ENCODE assay signal across 10 mouse cellular contexts in the genomic region with DNA sequence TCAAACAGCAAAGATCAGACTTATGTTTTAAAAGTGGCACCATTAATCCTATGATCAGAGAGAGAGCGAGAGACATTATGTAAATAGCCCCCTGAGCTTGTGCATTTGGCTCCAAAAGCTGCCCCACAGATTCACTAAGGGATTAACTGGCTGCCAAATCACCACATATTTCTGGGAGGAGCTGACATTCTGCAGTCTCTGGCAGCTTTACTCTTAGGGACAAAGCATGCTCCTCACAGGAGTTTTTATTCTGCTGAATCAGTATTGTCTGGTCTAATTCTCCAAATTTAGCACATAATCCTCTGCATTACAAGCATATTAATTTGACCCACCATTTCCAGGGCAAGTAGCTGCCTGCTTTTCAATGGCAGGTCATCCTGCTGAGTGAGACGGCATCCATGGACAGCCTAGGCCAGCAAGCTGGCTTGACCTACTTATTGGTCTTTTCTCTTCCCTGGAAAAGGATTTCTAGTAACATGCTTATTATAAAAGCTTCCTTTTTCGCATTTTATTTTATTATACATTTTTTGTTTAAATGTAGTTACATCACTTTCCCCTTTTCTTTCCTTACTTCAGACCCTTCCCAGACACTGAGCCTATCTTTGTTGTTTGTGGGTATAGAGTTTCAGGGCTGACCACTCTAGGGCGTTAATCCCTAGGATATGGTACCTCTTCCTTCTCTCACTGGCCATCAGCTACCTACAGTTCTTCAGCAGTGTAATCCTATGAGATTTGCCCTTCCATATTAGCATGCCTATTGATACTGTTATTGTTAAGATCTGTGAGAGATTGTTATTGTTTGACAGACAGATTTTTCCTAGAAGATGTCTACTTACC.
A peak's percentile ranks its signal among the peaks of the same experiment; 100 is the strongest.
DNase-seq lines count a peak whose midpoint lies in the region; ATAC-seq lines count a peak whose summit lies in the region.
"Had no signal": no experiment of that assay in that cellular context is flagged by ENCODE, and none has a peak within 500 bp of the region (broad histone marks: within the 10 kb centered on the region; RNA-seq: fewer than 3 reads in every experiment).

No protein-coding gene starts in this region.

- H3K36me3 ChIP-seq in forebrain, embryonic 15.5 days = no peaks in the 10 kb centered on the region
- no peaks in the 10 kb centered on the region for H3K36me3 ChIP-seq in midbrain, embryonic 14.5 days (ENCODE audit: control insufficient read depth, insufficient read depth, low read length)
- no peaks in the 10 kb centered on the region for H3K36me3 ChIP-seq in intestine, embryonic 16.5 days (ENCODE audit: control insufficient read depth, insufficient read depth, low read length)
- H3K36me3 ChIP-seq in liver, embryonic 11.5 days (ENCODE audit: control insufficient read depth, insufficient read depth, low read length) = no peaks in the 10 kb centered on the region

- H3K9me3 ChIP-seq in forebrain, embryonic 15.5 days = no peaks in the 10 kb centered on the region
- H3K9me3 ChIP-seq in midbrain, embryonic 14.5 days (ENCODE audit: control insufficient read depth, low read length) = no peaks in the 10 kb centered on the region
- no peaks in the 10 kb centered on the region for H3K9me3 ChIP-seq in intestine, embryonic 16.5 days (ENCODE audit: control insufficient read depth, low read length)
- H3K9me3 ChIP-seq in liver, embryonic 11.5 days (ENCODE audit: control insufficient read depth, low read length) = no peaks in the 10 kb centered on the region

- no peak overlapping the region for H3K9ac ChIP-seq in forebrain, embryonic 15.5 days (replicated peaks)
- no peak overlapping the region for H3K9ac ChIP-seq in midbrain, embryonic 14.5 days (replicated peaks; ENCODE audit: low read length)
- no peak overlapping the region for H3K9ac ChIP-seq in intestine, embryonic 16.5 days (ENCODE audit: low read depth, low read length)
- no peak overlapping the region for H3K9ac ChIP-seq in liver, embryonic 11.5 days (ENCODE audit: low read depth, low read length)

- H3K27ac ChIP-seq in forebrain, embryonic 15.5 days (replicated peaks) = peak overlapping the region; percentile 40; the same call in 1 of the 2 replicates
- no peak overlapping the region for H3K27ac ChIP-seq in midbrain, embryonic 14.5 days (replicated peaks; ENCODE audit: low read depth, low read length)
- no peak overlapping the region for H3K27ac ChIP-seq in intestine, embryonic 16.5 days (ENCODE audit: low read length)
- no peak overlapping the region for H3K27ac ChIP-seq in liver, embryonic 11.5 days (ENCODE audit: low read depth, low read length)

- 40% methylated on average over 4 of the region's 4 CpGs for WGBS in forebrain, embryonic 15.5 days
- WGBS in midbrain, embryonic 14.5 days = 43% methylated on average over 4 of the region's 4 CpGs
- WGBS in intestine, embryonic 16.5 days = 64% methylated on average over 4 of the region's 4 CpGs
- 67% methylated on average over 4 of the region's 4 CpGs for WGBS in liver, embryonic 11.5 days

- ATAC-seq in frontal cortex, adult (ENCODE audit: low TSS enrichment) = peak; percentile 88
- ATAC-seq in forebrain, embryonic 15.5 days (replicated peaks) = peak; percentile 93
- peak; percentile 74 for ATAC-seq in midbrain, embryonic 14.5 days (ENCODE audit: low FRiP score, low TSS enrichment)
- ATAC-seq in intestine, embryonic 16.5 days = no peak
- no peak for ATAC-seq in liver, embryonic 11.5 days (replicated peaks; ENCODE audit: low FRiP score)

- H3K4me2 ChIP-seq in forebrain, embryonic 15.5 days (replicated peaks) = no peak overlapping the region
- no peak overlapping the region for H3K4me2 ChIP-seq in midbrain, embryonic 14.5 days (ENCODE audit: low read length)
- no peak overlapping the region for H3K4me2 ChIP-seq in intestine, embryonic 16.5 days (ENCODE audit: low read depth, low read length)
- no peak overlapping the region for H3K4me2 ChIP-seq in liver, embryonic 11.5 days

- H3K4me1 ChIP-seq in forebrain, embryonic 15.5 days = peaks cover 11% of the 10 kb centered on the region
- H3K4me1 ChIP-seq in midbrain, embryonic 14.5 days (ENCODE audit: control insufficient read depth, insufficient read depth, low read length) = peaks cover 8% of the 10 kb centered on the region; the same call in 1 of the 2 replicates
- no peaks in the 10 kb centered on the region for H3K4me1 ChIP-seq in intestine, embryonic 16.5 days (ENCODE audit: control insufficient read depth, insufficient read depth, low read length)
- H3K4me1 ChIP-seq in liver, embryonic 11.5 days (replicated peaks; ENCODE audit: control insufficient read depth, insufficient read depth, low read length) = no peaks in the 10 kb centered on the region

- no peak overlapping the region for H3K4me3 ChIP-seq in forebrain, embryonic 15.5 days
- no peak overlapping the region for H3K4me3 ChIP-seq in midbrain, embryonic 14.5 days (replicated peaks; ENCODE audit: low read depth, low read length)
- no peak overlapping the region for H3K4me3 ChIP-seq in intestine, embryonic 16.5 days (ENCODE audit: low read length)
- no peak overlapping the region for H3K4me3 ChIP-seq in liver, embryonic 11.5 days (ENCODE audit: low read depth, low read length)

- H3K27me3 ChIP-seq in forebrain, embryonic 15.5 days = no peaks in the 10 kb centered on the region
- H3K27me3 ChIP-seq in midbrain, embryonic 14.5 days (ENCODE audit: control insufficient read depth, insufficient read depth, low read length) = no peaks in the 10 kb centered on the region
- no peaks in the 10 kb centered on the region for H3K27me3 ChIP-seq in intestine, embryonic 16.5 days (replicated peaks; ENCODE audit: control insufficient read depth, insufficient read depth, low read length)
- H3K27me3 ChIP-seq in liver, embryonic 11.5 days (replicated peaks; ENCODE audit: control insufficient read depth, insufficient read depth, low read length) = no peaks in the 10 kb centered on the region

- DNase-seq in frontal cortex, postnatal 36 days (ENCODE audit: low spot score in 2 of 2) = no peak
- DNase-seq in cerebellum, adult 11 months = peak; percentile 27
- DNase-seq in midbrain, embryonic 14.5 days = peak; percentile 58
- no peak for DNase-seq in adrenal gland, postnatal 14 days
- no peak for DNase-seq in liver, embryonic 11.5 days (ENCODE audit: low spot score)
- DNase-seq: adrenal gland, adult 8-10 months; spleen, adult 18-20 months had no signal

Comparison
In these comparisons a context has a peak if more than half of its experiments do, and no peak if none do; other contexts are left out.
1. ATAC-seq: peak in frontal cortex, adult (single experiment), forebrain, embryonic 15.5 days (single experiment) and midbrain, embryonic 14.5 days (single experiment); none in intestine, embryonic 16.5 days (single experiment) and liver, embryonic 11.5 days (single experiment).
2. DNase-seq: peak in cerebellum, adult 11 months (single experiment) and midbrain, embryonic 14.5 days (single experiment); none in frontal cortex, postnatal 36 days (0 of 2), adrenal gland, postnatal 14 days (single experiment) and liver, embryonic 11.5 days (single experiment).